Mouse (Mus musculus) heart, adult 18-20 months (tissue): ENCODE results near the gene Hnrnpul1. TPM values are rescaled to one million over a fixed set of nuclear protein-coding genes. Genes with fewer than 3 reads are reported as not detected.

Source experiments
- total RNA-seq, 2 experiments: library from RNA; stranded (reverse); gene quantifications; 2 replicates each; pipeline ENCODE4 v1.2.3; 2021

Gene Hnrnpul1
- total RNA-seq, 2 experiments from 2014 or later, result 70.7 to 71.3 TPM

Other genes starting within 250 kb of the Hnrnpul1 start
- 1 to 10 TPM; 2.2 to 2.3 TPM for gene Ceacam2, start 214.9 kb downstream of the Hnrnpul1 start, total RNA-seq
- under 1 TPM in 1 of 2 experiments, not detected in 1; 0.50 TPM for gene Erich4, start 138.9 kb downstream of the Hnrnpul1 start, total RNA-seq
- gene Dmac2, start 135.3 kb downstream of the Hnrnpul1 start, total RNA-seq, result 10 to 100 TPM; 56.2 to 58.8 TPM
- gene B3gnt8, start 128.1 kb downstream of the Hnrnpul1 start, total RNA-seq, result 1 to 10 TPM; 3.4 to 4.4 TPM
- 100 to 1,000 TPM; 285 to 287 TPM for gene Bckdha, start 95.8 kb downstream of the Hnrnpul1 start, total RNA-seq
- gene Exosc5, start 95.6 kb downstream of the Hnrnpul1 start, total RNA-seq, result 10 to 100 TPM; 17.2 to 17.5 TPM
- gene Tmem91, start 79.6 kb downstream of the Hnrnpul1 start, total RNA-seq, result under 1 TPM in 1 of 2 experiments, not detected in 1; 0.22 TPM
- gene B9d2, start 74.0 kb downstream of the Hnrnpul1 start, total RNA-seq, result 10 to 100 TPM; 10.2 TPM
- 10 to 100 TPM; 21.8 to 23.6 TPM for gene Tgfb1, start 67.8 kb downstream of the Hnrnpul1 start, total RNA-seq
- 10 to 100 TPM; 55.0 to 56.6 TPM for gene Ccdc97, start 35.7 kb downstream of the Hnrnpul1 start, total RNA-seq
- 10 to 100 TPM; 52.0 to 57.2 TPM for gene Axl, start 33.9 kb upstream of the Hnrnpul1 start, total RNA-seq
- gene Cyp2s1, start 62.2 kb upstream of the Hnrnpul1 start, total RNA-seq, result 1 to 10 TPM; 3.4 to 8.6 TPM
- gene Cyp2b10, start 142.9 kb upstream of the Hnrnpul1 start, total RNA-seq, result 1 to 10 TPM; 1.9 to 7.9 TPM